Mouse (Mus musculus): ENCODE results near the gene Fam83b.

Fam83b gene

GRCm38 (mm10) chr9:76566515-76567280 lies at the start of gene Fam83b:
TSS of gene Fam83b (minus strand) at chr9:76567116.
- DNase-seq (ENCODE audit: low read depth, low spot score) = peak; percentile 82

- no peak for DNase-seq (ENCODE audit: low read depth, low spot score)
Measured at GRCm38 (mm10) chr9:76614165-76614564, 47.2 kb upstream of the Fam83b start.

- peak; percentile 4 for DNase-seq (ENCODE audit: low read depth, low spot score)
Measured at GRCm38 (mm10) chr9:76603744-76604143, 36.8 kb upstream of the Fam83b start.

GRCm38 (mm10) chr9:76602874-76603273 lies 36.0 kb upstream of the Fam83b start:
- DNase-seq (ENCODE audit: low read depth, low spot score) = no peak

- no peak for DNase-seq (ENCODE audit: low read depth, low spot score)
Measured at GRCm38 (mm10) chr9:76597395-76597794, 30.5 kb upstream of the Fam83b start.

GRCm38 (mm10) chr9:76593841-76594240 lies 26.9 kb upstream of the Fam83b start:
- no peak for DNase-seq (ENCODE audit: low read depth, low spot score)

GRCm38 (mm10) chr9:76583943-76584342 lies 17.0 kb upstream of the Fam83b start:
- no peak for DNase-seq (ENCODE audit: low read depth, low spot score)

- DNase-seq (ENCODE audit: low read depth, low spot score) = no peak
Measured at GRCm38 (mm10) chr9:76581966-76582365, 15.1 kb upstream of the Fam83b start.

- DNase-seq (ENCODE audit: low read depth, low spot score) = no peak
Measured at GRCm38 (mm10) chr9:76567281-76567655, 352 bp upstream of the Fam83b start.

GRCm38 (mm10) chr9:76565656-76566055 lies 1.3 kb downstream of the Fam83b start:
- peak; percentile 14 for DNase-seq (ENCODE audit: low read depth, low spot score)

GRCm38 (mm10) chr9:76564071-76564470 lies 2.8 kb downstream of the Fam83b start:
- DNase-seq (ENCODE audit: low read depth, low spot score) = no peak

GRCm38 (mm10) chr9:76562794-76563193 lies 4.1 kb downstream of the Fam83b start:
- no peak for DNase-seq (ENCODE audit: low read depth, low spot score)

GRCm38 (mm10) chr9:76559240-76559639 lies 7.7 kb downstream of the Fam83b start:
- no peak for DNase-seq (ENCODE audit: low read depth, low spot score)

- DNase-seq (ENCODE audit: low read depth, low spot score) = no peak
Measured at GRCm38 (mm10) chr9:76553758-76554157, 13.2 kb downstream of the Fam83b start.

GRCm38 (mm10) chr9:76553115-76553514 lies 13.8 kb downstream of the Fam83b start:
- no peak for DNase-seq (ENCODE audit: low read depth, low spot score)

GRCm38 (mm10) chr9:76546714-76547113 lies 20.2 kb downstream of the Fam83b start:
- DNase-seq (ENCODE audit: low read depth, low spot score) = no peak

GRCm38 (mm10) chr9:76540684-76541083 lies 26.2 kb downstream of the Fam83b start:
- DNase-seq (ENCODE audit: low read depth, low spot score) = no peak

GRCm38 (mm10) chr9:76539953-76540621 lies 26.8 kb downstream of the Fam83b start:
- DNase-seq (ENCODE audit: low read depth, low spot score) = no peak

GRCm38 (mm10) chr9:76539271-76539670 lies 27.6 kb downstream of the Fam83b start:
- DNase-seq (ENCODE audit: low read depth, low spot score) = no peak

- no peak for DNase-seq (ENCODE audit: low read depth, low spot score)
Measured at GRCm38 (mm10) chr9:76536032-76536431, 30.9 kb downstream of the Fam83b start.

- DNase-seq (ENCODE audit: low read depth, low spot score) = no peak
Measured at GRCm38 (mm10) chr9:76532403-76532802, 34.5 kb downstream of the Fam83b start.

- no peak for DNase-seq (ENCODE audit: low read depth, low spot score)
Measured at GRCm38 (mm10) chr9:76531368-76531767, 35.5 kb downstream of the Fam83b start.

GRCm38 (mm10) chr9:76525592-76525991 lies 41.3 kb downstream of the Fam83b start:
- no peak for DNase-seq (ENCODE audit: low read depth, low spot score)

All from A20 (cell line).